Mouse (Mus musculus) retina, embryonic 14.5 days (tissue): ENCODE data around the gene Casp6.

Experiments
- DNase-seq: peaks from one replicate; pipeline ENCODE4 v3.0.0-alpha.2; 2015; ENCODE audit warnings: low spot score

The Casp6 gene

GRCm38 (mm10) chr3:129923581-129923980 is 22.4 kb downstream of the Casp6 start:
- DNase-seq = no peak

GRCm38 (mm10) chr3:129925861-129926260 is 24.6 kb downstream of the Casp6 start:
- no peak for DNase-seq

GRCm38 (mm10) chr3:129930213-129930778 is 29.1 kb downstream of the Casp6 start:
- no peak for DNase-seq

DNA sequence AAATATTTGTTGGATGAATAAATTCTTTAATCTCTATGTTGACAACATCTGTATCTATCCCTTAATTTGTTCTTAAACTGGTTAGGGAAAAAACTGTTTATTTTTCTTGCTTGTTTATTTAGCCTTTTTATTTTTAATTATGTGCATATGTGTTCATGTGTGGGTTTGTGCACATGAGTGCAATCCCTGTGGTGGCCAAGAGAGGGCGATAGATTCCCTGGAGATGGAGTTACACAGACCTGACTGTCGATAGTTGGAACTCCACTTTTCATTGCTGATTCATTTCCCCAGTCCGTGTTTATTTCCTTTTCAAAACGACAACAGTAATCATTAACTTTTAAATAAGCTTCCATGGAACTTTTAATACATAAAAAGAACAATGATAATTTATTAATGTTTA is 31.2 kb downstream of the Casp6 start:
- peak; percentile 43 for DNase-seq

- DNase-seq = no peak
Measured at GRCm38 (mm10) chr3:129936561-129936960, 35.3 kb downstream of the Casp6 start.

- no peak for DNase-seq
Measured at GRCm38 (mm10) chr3:129937848-129938247, 36.6 kb downstream of the Casp6 start.

- peak; percentile 55 for DNase-seq
Measured at GRCm38 (mm10) chr3:129939058-129939457, 37.8 kb downstream of the Casp6 start.

DNA sequence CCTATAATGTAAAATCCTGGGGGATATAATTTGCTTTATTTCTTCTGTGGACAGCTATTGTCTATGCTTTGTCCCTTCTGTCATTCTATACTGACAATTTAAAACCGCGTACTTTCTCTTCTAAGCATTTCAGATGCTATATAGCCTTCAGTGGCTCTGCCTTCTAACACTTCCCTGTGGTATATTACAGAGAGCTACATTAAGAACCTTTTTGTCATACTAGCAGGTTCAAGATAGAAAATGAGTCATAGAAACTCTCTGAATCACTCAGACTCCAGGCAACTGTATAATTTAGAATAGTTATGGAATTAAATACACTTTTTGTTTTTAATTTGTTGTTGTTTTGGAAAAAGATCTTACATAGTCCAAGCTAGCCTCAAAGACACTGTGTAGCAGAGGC is 39.6 kb downstream of the Casp6 start:
- DNase-seq = no peak

DNA sequence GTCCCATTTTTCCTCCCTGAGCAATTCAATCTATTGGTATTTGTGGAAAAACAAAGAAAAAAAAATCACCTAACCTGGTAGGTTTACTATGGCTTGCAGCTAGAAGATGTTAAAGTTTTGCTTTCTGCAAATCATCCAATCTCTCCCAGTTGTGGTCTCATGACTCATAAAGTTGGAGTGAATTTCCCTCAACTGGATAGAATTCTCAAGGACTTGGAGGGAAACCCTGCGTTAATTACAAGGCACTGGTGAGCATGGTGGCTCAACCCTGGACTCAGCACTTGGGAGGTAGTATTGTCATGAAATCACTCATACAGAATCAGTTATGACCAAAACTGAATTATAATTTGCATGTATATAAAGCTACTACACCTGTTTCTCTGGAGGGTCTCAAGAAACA is 40.1 kb downstream of the Casp6 start:
- no peak for DNase-seq

DNA sequence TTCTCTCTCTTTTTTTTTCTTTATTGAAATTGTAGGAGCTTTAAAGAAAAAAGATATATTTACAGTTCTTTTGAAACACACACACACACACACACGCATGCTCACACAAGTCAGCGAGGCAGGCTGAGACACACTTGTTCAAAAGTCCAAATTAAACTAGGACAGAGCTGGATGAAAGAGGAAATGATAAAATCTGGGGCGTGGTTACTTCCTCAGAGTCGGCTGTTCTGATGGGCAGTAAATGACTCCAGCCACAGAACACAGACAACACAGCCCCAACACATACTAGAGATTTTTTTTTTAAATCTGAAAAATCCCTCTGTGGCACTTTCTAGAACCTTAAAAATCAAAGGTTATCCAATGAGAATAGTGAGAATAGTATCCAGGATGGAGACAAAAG is 42.6 kb downstream of the Casp6 start:
- no peak for DNase-seq

GRCm38 (mm10) chr3:129946217-129946914 is 45.1 kb downstream of the Casp6 start:
- no peak for DNase-seq

GRCm38 (mm10) chr3:129948359-129948758 is 47.1 kb downstream of the Casp6 start:
- no peak for DNase-seq

DNA sequence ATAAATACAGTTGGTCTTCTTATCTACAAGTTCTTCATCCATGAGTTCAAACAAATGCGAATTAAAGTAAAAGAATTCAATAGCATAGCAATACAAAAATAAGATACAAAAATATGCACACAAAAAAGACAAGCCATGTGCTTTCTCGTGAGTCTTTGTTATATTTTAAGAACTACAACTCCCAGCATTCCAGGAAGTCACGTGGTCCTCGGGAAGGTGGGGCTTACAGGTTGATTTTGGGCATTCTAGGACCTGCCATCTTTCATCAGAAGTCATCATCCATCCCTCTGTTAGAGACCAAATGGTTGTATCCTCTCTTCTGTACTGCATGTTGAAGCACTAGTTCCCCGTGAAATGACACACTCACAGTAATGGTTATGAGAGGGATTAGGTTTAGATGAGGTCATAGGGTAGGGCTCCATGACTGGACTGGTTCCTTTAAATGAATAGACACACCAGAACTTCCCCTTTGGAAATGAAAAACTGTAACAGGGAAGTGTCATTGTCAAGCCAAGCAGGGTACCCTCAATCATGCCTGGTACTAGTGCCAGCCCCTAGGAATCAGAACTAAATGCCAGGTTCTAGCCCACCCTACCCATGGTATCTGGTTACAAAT is 48.0 kb downstream of the Casp6 start:
- no peak for DNase-seq

DNA sequence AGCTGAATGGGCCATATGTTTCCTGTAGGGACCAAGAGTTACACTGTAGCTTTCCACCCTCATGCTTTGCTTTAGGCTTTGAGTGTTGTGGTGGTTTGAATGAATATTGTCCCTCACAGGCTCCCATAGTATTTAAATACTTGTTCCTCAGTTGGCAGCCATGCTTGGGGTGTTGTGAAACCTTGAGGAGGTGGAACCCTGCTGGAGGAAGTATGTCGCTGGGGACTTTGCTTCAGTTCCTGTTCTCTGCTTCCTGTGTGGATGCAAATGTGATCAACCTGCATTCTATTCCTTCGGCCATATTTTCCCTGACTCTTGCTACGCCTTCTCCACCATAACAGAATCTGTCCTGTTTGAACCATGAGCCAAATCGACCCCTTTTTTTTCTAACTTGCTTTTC is 52.1 kb downstream of the Casp6 start:
- DNase-seq = no peak

DNA sequence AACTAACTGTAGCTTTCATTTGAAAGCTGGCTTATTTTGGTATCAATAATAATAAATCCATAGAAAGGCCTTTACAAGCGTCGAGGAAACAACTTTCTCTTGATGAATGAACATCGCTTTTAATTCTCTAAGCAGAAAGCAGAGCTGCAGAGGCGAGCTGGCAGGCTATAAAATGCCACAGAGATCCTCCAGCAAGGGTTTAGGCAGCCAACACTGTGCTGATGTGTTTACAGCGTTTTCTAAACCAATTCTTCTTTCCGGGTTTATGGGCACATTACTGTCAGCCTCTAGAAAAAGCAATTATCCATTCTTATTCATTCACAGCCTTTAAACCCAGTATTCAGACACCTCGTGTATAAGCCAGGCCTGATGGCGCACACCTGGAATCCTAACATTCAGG is 61.3 kb downstream of the Casp6 start:
- DNase-seq = no peak
